Mouse (Mus musculus) heart, postnatal 0 days (tissue): Measurements from ENCODE around the gene Npr1.
A peak's percentile ranks its signal among the peaks of the same experiment; 100 is the strongest.

Experiments used
- CTCF ChIP-seq: IDR thresholded peaks from 2 replicates; pipeline ENCODE4 v1.5.1; 2016; ENCODE audit warnings: antibody characterized with exemption, control low read depth, low read depth
- EP300 ChIP-seq: IDR thresholded peaks from 2 replicates; pipeline ENCODE4 v1.6.1; 2016; ENCODE audit warnings: antibody characterized with exemption, low read depth

GRCm38 (mm10) chr3:90446389-90447122 is 19.1 kb downstream of the Npr1 start:
- TF ChIP-seq CTCF (no peak), EP300 (peak; percentile 81; the same call in 1 of the 2 replicates)
